Mouse (Mus musculus): Measurements from ENCODE around the gene Catsper2.

DNA sequence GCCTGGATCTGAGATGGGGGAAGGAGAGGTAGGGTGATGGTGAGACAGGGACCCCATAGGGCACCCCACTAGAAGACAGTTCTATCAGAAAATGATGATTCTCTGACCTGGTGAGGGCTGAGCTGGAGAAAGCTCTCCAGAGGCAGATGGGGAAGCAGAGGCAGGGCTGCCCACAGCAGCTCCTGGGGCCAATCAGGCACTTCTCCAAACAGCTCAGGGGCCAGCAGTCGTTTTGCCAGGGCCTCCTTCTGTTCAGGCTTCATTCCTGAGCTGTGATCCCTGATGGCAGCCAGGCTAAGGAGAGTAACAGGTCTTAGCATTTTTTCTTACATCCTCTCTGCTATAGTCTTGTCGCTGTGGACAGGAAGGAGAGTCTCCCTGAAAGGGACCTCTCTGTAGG is 38.8 kb downstream of the Catsper2 start:
- no peak for TF ChIP-seq POLR2A (IDR thresholded peaks at IDR 0.05; ENCODE audit: insufficient read depth, low read depth, low read length)
- TF ChIP-seq CTCF (IDR thresholded peaks at IDR 0.05) = no peak
- TF ChIP-seq EP300 (IDR thresholded peaks at IDR 0.05; ENCODE audit: insufficient read depth, low read depth, low read length) = no peak
